Mouse (Mus musculus) CH12.LX (cell line): ENCODE data around the gene Trim69. TPM values are rescaled to one million over a fixed set of nuclear protein-coding genes. Genes with fewer than 3 reads are reported as not detected.

Experiments used
- DNase-seq: peaks from one replicate; pipeline ENCODE4 v3.0.0-alpha.2; 2013; ENCODE audit errors: extremely low read depth
- H3K27ac ChIP-seq: 2 replicates; pipeline ENCODE4 v1.5.1; 2012; ENCODE audit warnings: low read depth, mild to moderate bottlenecking, control low read depth, moderate library complexity; ENCODE audit not compliant: insufficient read depth
- H3K27me3 ChIP-seq: replicated peaks from 2 replicates; pipeline ENCODE3; 2012; ENCODE audit warnings: inconsistent platforms
- H3K36me3 ChIP-seq, 2 experiments: replicated peaks in 1 of 2; 2 replicates each; pipeline versions ENCODE3 to v1.6.1; 2012; ENCODE audit warnings: inconsistent platforms in 1 of 2, low read length in 1 of 2, mild to moderate bottlenecking in 1 of 2, mixed read lengths in 1 of 2, moderate library complexity in 1 of 2; ENCODE audit not compliant: control insufficient read depth in 1 of 2, insufficient read depth in 1 of 2
- H3K4me1 ChIP-seq, 2 experiments: 2 replicates each; pipeline ENCODE4 v1.6.1; 2012; ENCODE audit warnings: inconsistent platforms in 1 of 2, moderate library complexity in 1 of 2; ENCODE audit not compliant: insufficient read depth in 2 of 2, control insufficient read depth in 1 of 2
- H3K4me2 ChIP-seq: 2 replicates; pipeline ENCODE4 v1.6.1; 2012; ENCODE audit warnings: low read depth, mild to moderate bottlenecking, control low read depth; ENCODE audit not compliant: poor library complexity, insufficient read depth, severe bottlenecking
- H3K4me3 ChIP-seq, 3 experiments: fragments of 150-350 bp in 1 of 3; sonication (generic) in 1 of 3; replicated peaks in 1 of 3; 2 replicates each; pipeline versions ENCODE3 to v1.5.1; 2011 to 2012; ENCODE audit warnings: low read depth in 2 of 3, low read length in 2 of 3, mild to moderate bottlenecking in 2 of 3, moderate library complexity in 2 of 3, control low read depth in 1 of 3, improper control_type of control experiment in 1 of 3, inconsistent platforms in 1 of 3, mixed read lengths in 1 of 3; ENCODE audit not compliant: poor library complexity in 1 of 3
- H3K79me2 ChIP-seq: replicated peaks from 2 replicates; pipeline ENCODE4 v1.6.1; 2012; ENCODE audit warnings: mild to moderate bottlenecking, moderate library complexity; ENCODE audit not compliant: control insufficient read depth, poor library complexity, insufficient read depth, severe bottlenecking; ENCODE audit errors: extremely low read depth
- H3K9ac ChIP-seq: 2 replicates; pipeline ENCODE4 v1.6.1; 2012; ENCODE audit warnings: low read depth, mild to moderate bottlenecking, control low read depth, moderate library complexity; ENCODE audit not compliant: insufficient read depth
- H3K9me3 ChIP-seq: replicated peaks from 2 replicates; pipeline ENCODE3; 2012; ENCODE audit warnings: low read length, inconsistent platforms, mixed read lengths
- CTCF ChIP-seq, 2 experiments: IDR thresholded peaks in 1 of 2; conservative IDR thresholded peaks in 1 of 2; 2 replicates each; pipeline ENCODE4 v1.5.1; 2011 to 2012; ENCODE audit warnings: low read depth in 2 of 2, low read length in 2 of 2, improper control_type of control experiment in 1 of 2, inconsistent platforms in 1 of 2, mild to moderate bottlenecking in 1 of 2, moderate library complexity in 1 of 2
- ELF1 ChIP-seq: IDR thresholded peaks from 2 replicates; pipeline ENCODE4 v1.6.1; 2014; ENCODE audit warnings: low read depth, mild to moderate bottlenecking, inconsistent platforms, low read length, improper control_type of control experiment
- ETS1 ChIP-seq: conservative IDR thresholded peaks from 2 replicates; pipeline ENCODE4 v1.6.1; 2012; ENCODE audit warnings: low read depth, mild to moderate bottlenecking, inconsistent platforms, low read length, improper control_type of control experiment, moderate library complexity
- IRF4 ChIP-seq: IDR thresholded peaks from 2 replicates; pipeline ENCODE4 v1.6.1; 2014; ENCODE audit warnings: low read depth, mild to moderate bottlenecking, inconsistent platforms, low read length, improper control_type of control experiment
- JUN ChIP-seq: IDR thresholded peaks from 2 replicates; pipeline ENCODE4 v1.6.1; 2011; ENCODE audit warnings: low read depth, mild to moderate bottlenecking, low read length, improper control_type of control experiment, moderate library complexity; ENCODE audit not compliant: insufficient read depth
- JUND ChIP-seq: conservative IDR thresholded peaks from 2 replicates; pipeline ENCODE4 v1.6.1; 2011; ENCODE audit warnings: low read depth, low read length, improper control_type of control experiment
- MAZ ChIP-seq: IDR thresholded peaks from 2 replicates; pipeline ENCODE4 v1.6.1; 2012; ENCODE audit warnings: low read depth, mild to moderate bottlenecking, inconsistent platforms, low read length, improper control_type of control experiment, moderate library complexity
- NELFE ChIP-seq: IDR thresholded peaks from 2 replicates; pipeline ENCODE4 v1.6.1; 2011; ENCODE audit warnings: low read depth, low read length, improper control_type of control experiment
- NRF1 ChIP-seq: IDR thresholded peaks from 2 replicates; pipeline ENCODE4 v1.6.1; 2014; ENCODE audit warnings: low read depth, mild to moderate bottlenecking, inconsistent platforms, low read length, improper control_type of control experiment, moderate library complexity
- POLR2A ChIP-seq: IDR thresholded peaks from 2 replicates; pipeline ENCODE4 v1.6.1; 2011; ENCODE audit warnings: low read depth, mild to moderate bottlenecking, improper control_type of control experiment, low read length
- POLR2AphosphoS2 ChIP-seq: IDR thresholded peaks from 2 replicates; pipeline ENCODE4 v1.6.1; 2011; ENCODE audit warnings: low read depth, low read length, improper control_type of control experiment
- SIN3A ChIP-seq: IDR thresholded peaks from 2 replicates; pipeline ENCODE4 v1.6.1; 2012; ENCODE audit warnings: low read length, improper control_type of control experiment, inconsistent platforms
- SMC3 ChIP-seq: IDR thresholded peaks from 2 replicates; pipeline ENCODE4 v1.6.1; 2011; ENCODE audit warnings: low read depth, low read length, improper control_type of control experiment
- TBP ChIP-seq: conservative IDR thresholded peaks from 2 replicates; pipeline ENCODE4 v1.6.1; 2011; ENCODE audit warnings: low read depth, low read length, improper control_type of control experiment
- TCF12 ChIP-seq: IDR thresholded peaks from 2 replicates; pipeline ENCODE4 v1.6.1; 2014; ENCODE audit warnings: low read depth, mild to moderate bottlenecking, inconsistent platforms, low read length, improper control_type of control experiment
- UBTF ChIP-seq: IDR thresholded peaks from 2 replicates; pipeline ENCODE4 v1.6.1; 2012; ENCODE audit warnings: low read depth, mild to moderate bottlenecking, inconsistent platforms, low read length, improper control_type of control experiment, moderate library complexity
- USF2 ChIP-seq: conservative IDR thresholded peaks from 2 replicates; pipeline ENCODE4 v1.6.1; 2011; ENCODE audit warnings: low read depth, low read length, improper control_type of control experiment
- ZC3H11A ChIP-seq: IDR thresholded peaks from 2 replicates; pipeline ENCODE4 v1.6.1; 2012; ENCODE audit warnings: low read depth, mild to moderate bottlenecking, inconsistent platforms, low read length, improper control_type of control experiment
- ZMIZ1 ChIP-seq: IDR thresholded peaks from 2 replicates; pipeline ENCODE4 v1.6.1; 2012; ENCODE audit warnings: low read depth, mild to moderate bottlenecking, inconsistent platforms, low read length, improper control_type of control experiment
- ZNF384 ChIP-seq: IDR thresholded peaks from 2 replicates; pipeline ENCODE4 v1.6.1; 2012; ENCODE audit warnings: low read depth, low read length, improper control_type of control experiment, inconsistent platforms
- dilution Hi-C: fragments of 300-500 bp; cut with MboI; formaldehyde crosslinking; loops from 2 replicates; pipeline ENCODE4 v1.14.3; 2020; ENCODE audit warnings: low sequenced_read_pairs; ENCODE audit not compliant: extremely low pct_unique_long_range_greater_than_20kb, extremely low pct_ligation_motif_present
- in situ Hi-C: fragments of 300-500 bp; cut with MboI; formaldehyde crosslinking; loops from 3 replicates; pipeline ENCODE4 v1.14.3; 2019; ENCODE audit warnings: low sequenced_read_pairs, low pct_ligation_motif_present, low pct_unique_long_range_greater_than_20kb, mixed read lengths
- polyA plus RNA-seq: library from polyadenylated mRNA; unstranded; fragments of >175 nt; gene quantifications from 2 replicates; pipeline ENCODE4 v1.2.1, GENCODE M21; 2012; ENCODE audit warnings: low read depth; ENCODE audit not compliant: insufficient read length
- total RNA-seq, 2 experiments: library from RNA; depleted of rRNA; stranded (reverse); fragments of 300-350 nt in 1 of 2; fragments of >200 nt in 1 of 2; gene quantifications; 2 replicates each; pipeline ENCODE4 v1.2.3; 2012 to 2014

Trim69 gene
- total and polyA plus RNA-seq, 3 experiments: 0.08 to 0.24 (median 0.13) TPM

GRCm38 (mm10) chr2:122153681-122154365, 6.7 kb upstream of the Trim69 start:
- in situ Hi-C loops: no loop called here
- Histone ChIP-seq H3K9me3 (peaks cover 4% of the 10 kb centered on the region), H3K4me1 (peaks cover 23 to 73% of the 10 kb centered on the region in 2 experiments), H3K4me3 (no peak overlapping the region), H3K9ac (no peak overlapping the region), H3K79me2 (peaks cover 48% of the 10 kb centered on the region), H3K27ac (no peak overlapping the region), H3K36me3 (peaks cover 58 to 80% of the 10 kb centered on the region in 2 experiments), H3K27me3 (no peaks in the 10 kb centered on the region), H3K4me2 (no peak overlapping the region)
- DNase-seq: no peak
- TF ChIP-seq IRF4: no peak
- peak; percentile 41; the same call in 1 of the 2 replicates for TF ChIP-seq ZNF384
- peak; percentile 17; the same call in 1 of the 2 replicates for TF ChIP-seq ZMIZ1
- TF ChIP-seq, all 38 proteins: peak for 2
- dilution Hi-C loops: no loop called here

DNA sequence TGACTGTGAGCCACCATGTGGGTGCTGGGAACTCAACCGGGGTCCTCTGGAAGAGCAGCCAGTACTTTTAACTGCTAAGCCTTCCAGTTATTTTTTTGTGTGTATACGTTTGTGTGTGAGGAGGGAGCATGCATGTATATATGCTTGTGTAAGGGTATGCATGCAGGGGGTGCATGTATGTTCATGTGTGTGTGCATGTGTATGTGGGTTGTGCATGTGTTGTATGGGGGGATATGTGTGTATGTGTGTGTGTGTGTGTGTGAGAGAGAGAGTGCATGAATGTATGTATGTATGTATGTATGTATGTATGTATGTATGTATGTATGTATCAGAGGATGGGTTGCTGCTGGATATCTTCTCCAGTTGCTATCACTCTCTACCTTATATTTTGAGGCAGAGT, 6.0 kb upstream of the Trim69 start:
- no peak overlapping the region for H3K4me2 ChIP-seq
- H3K36me3 ChIP-seq: peaks cover 56 to 75% of the 10 kb centered on the region in 2 experiments
- no peak for TF ChIP-seq ZMIZ1
- no peak for TF ChIP-seq USF2
- no peak for TF ChIP-seq ETS1
- no peak for TF ChIP-seq MAZ
- no peak for TF ChIP-seq ZC3H11A
- TF ChIP-seq TBP: no peak
- no peak for TF ChIP-seq TCF12
- TF ChIP-seq NRF1: no peak
- peak; percentile 91 for TF ChIP-seq POLR2AphosphoS2
- peak in 1 of 2 experiments; percentile 9; a peak in 1 of 4 replicates for TF ChIP-seq CTCF (conservative IDR thresholded peaks at IDR 0.05 in 1 of 2, IDR thresholded peaks at IDR 0.05 in 1 of 2; ENCODE audit: low read depth in 2 of 2, low read length in 2 of 2)
- H3K27ac ChIP-seq: no peak overlapping the region
- no peak overlapping the region for H3K9ac ChIP-seq
- no peaks in the 10 kb centered on the region for H3K27me3 ChIP-seq
- dilution Hi-C loops: no loop called here
- peaks cover 41% of the 10 kb centered on the region for H3K79me2 ChIP-seq
- peaks cover 4% of the 10 kb centered on the region for H3K9me3 ChIP-seq
- in situ Hi-C loops: no loop called here
- peak overlapping the region in 1 of 3 experiments; percentile 38 for H3K4me3 ChIP-seq
- no peak for DNase-seq
- H3K4me1 ChIP-seq: peaks cover 23 to 78% of the 10 kb centered on the region in 2 experiments

GRCm38 (mm10) chr2:122155292-122155691, 5.2 kb upstream of the Trim69 start:
- Histone ChIP-seq H3K9ac (no peak overlapping the region), H3K4me2 (no peak overlapping the region), H3K4me1 (peaks cover 23 to 81% of the 10 kb centered on the region in 2 experiments), H3K79me2 (peaks cover 33% of the 10 kb centered on the region), H3K27me3 (no peaks in the 10 kb centered on the region)
- TF ChIP-seq CTCF (conservative IDR thresholded peaks at IDR 0.05 in 1 of 2, IDR thresholded peaks at IDR 0.05 in 1 of 2; ENCODE audit: low read depth in 2 of 2, low read length in 2 of 2) (0 out of 4 replicates have a peak, but pooled peaks of 1 of the 2 experiments have one; percentile 0), JUN (no peak), SMC3 (no peak; the same call in 1 of the 2 replicates), POLR2A (peak; percentile 39; the same call in 1 of the 2 replicates), SIN3A (no peak), UBTF (no peak), NELFE (no peak), IRF4 (peak; percentile 39; the same call in 1 of the 2 replicates), ELF1 (no peak), JUND (no peak)
- TF ChIP-seq, all 38 proteins: peak for 3
- H3K4me3 ChIP-seq: no peak overlapping the region
- no peak overlapping the region for H3K27ac ChIP-seq
- dilution Hi-C loops (no loop called here), in situ Hi-C loops (loop anchor here (5.0 kb wide), 1 partner anchor 83 kb away; no protein-coding TSS in a partner anchor)
- no peak for DNase-seq
- H3K36me3 ChIP-seq: peaks cover 48 to 67% of the 10 kb centered on the region in 2 experiments
- H3K9me3 ChIP-seq: peaks cover 4% of the 10 kb centered on the region
